9 mouse cellular contexts compared by ENCODE assay signal in genomic region chr2:167799629-167800387, GRCm38 (mm10).
DNase-seq lines count a peak whose midpoint lies in the region; ATAC-seq and TF ChIP-seq lines count a peak whose summit lies in the region.
"Had no signal": no experiment of that assay in that cellular context is flagged by ENCODE, and none has a peak within 500 bp of the region (broad histone marks: within the 10 kb centered on the region; RNA-seq: fewer than 3 reads in every experiment).

No protein-coding gene starts in this region.

- H3K4me2 ChIP-seq in hindbrain, embryonic 11.5 days (replicated peaks; ENCODE audit: low read depth, low read length): no peak overlapping the region
- no peak overlapping the region for H3K4me2 ChIP-seq in lung, embryonic 15.5 days

- DNase-seq in left cerebral cortex, postnatal 14 days (ENCODE audit: low spot score in 2 of 2): peak; percentile 19 to 53
- DNase-seq in left cerebral cortex, adult 2 months (ENCODE audit: extremely low spot score in 1 of 2, low spot score in 2 of 2): no peak
- DNase-seq in hindbrain, embryonic 11.5 days (ENCODE audit: low spot score): peak; percentile 39
- no peak for DNase-seq in ovary, postnatal 14 days (ENCODE audit: low spot score)
- no peak for DNase-seq in spleen, postnatal 4 days (ENCODE audit: low spot score in 2 of 2)

- peak; percentile 55 for ATAC-seq in activated CD4-positive, CD25-positive, alpha-beta regulatory T cell, adult 4 months
- ATAC-seq in hindbrain, embryonic 11.5 days (ENCODE audit: low FRiP score): peak; percentile 72
- ATAC-seq in lung, embryonic 15.5 days (ENCODE audit: borderline replicate concordance, extremely low read depth, low FRiP score, low TSS enrichment): peak; percentile 57; the same call in 1 of the 2 replicates
- no peak for ATAC-seq in erythroid progenitor cell, adult 5-6 weeks (replicated peaks; ENCODE audit: low FRiP score, poor library complexity, severe bottlenecking)

- no peaks in the 10 kb centered on the region for H3K9me3 ChIP-seq in hindbrain, embryonic 11.5 days (ENCODE audit: control insufficient read depth, low read length)
- no peaks in the 10 kb centered on the region for H3K9me3 ChIP-seq in lung, embryonic 15.5 days

- H3K27me3 ChIP-seq in hindbrain, embryonic 11.5 days (ENCODE audit: control insufficient read depth, insufficient read depth, low read length): no peaks in the 10 kb centered on the region
- no peaks in the 10 kb centered on the region for H3K27me3 ChIP-seq in lung, embryonic 15.5 days

- H3K36me3 ChIP-seq in hindbrain, embryonic 11.5 days (ENCODE audit: control insufficient read depth, insufficient read depth, low read length): no peaks in the 10 kb centered on the region
- H3K36me3 ChIP-seq in lung, embryonic 15.5 days: no peaks in the 10 kb centered on the region

- 89% methylated on average over 5 of the region's 5 CpGs for WGBS in hindbrain, embryonic 11.5 days
- WGBS in lung, embryonic 15.5 days: 82% methylated on average over 5 of the region's 5 CpGs

- no peaks in the 10 kb centered on the region for H3K4me1 ChIP-seq in hindbrain, embryonic 11.5 days (replicated peaks; ENCODE audit: control insufficient read depth, insufficient read depth, low read length)
- peaks cover 34% of the 10 kb centered on the region for H3K4me1 ChIP-seq in lung, embryonic 15.5 days

- no peak for TF ChIP-seq CTCF in left cerebral cortex, adult 2 months (IDR thresholded peaks at IDR 0.05)

- no peak overlapping the region for H3K27ac ChIP-seq in left cerebral cortex, adult 2 months
- H3K27ac ChIP-seq in hindbrain, embryonic 11.5 days (ENCODE audit: low read depth, low read length): no peak overlapping the region
- 0 out of 2 replicates have a peak overlapping the region, but pooled peaks have one; percentile 9 for H3K27ac ChIP-seq in lung, embryonic 15.5 days

- H3K4me3 ChIP-seq in left cerebral cortex, adult 2 months: no peak overlapping the region
- no peak overlapping the region for H3K4me3 ChIP-seq in hindbrain, embryonic 11.5 days (ENCODE audit: low read depth, low read length)
- no peak overlapping the region for H3K4me3 ChIP-seq in lung, embryonic 15.5 days
- H3K4me3 ChIP-seq: erythroblast, embryonic 14.5 days had no signal

- H3K9ac ChIP-seq in hindbrain, embryonic 11.5 days (ENCODE audit: low read depth, low read length): no peak overlapping the region
- no peak overlapping the region for H3K9ac ChIP-seq in lung, embryonic 15.5 days

- intact Hi-C loops in left cerebral cortex, postnatal 14 days (cut with DNase I): no loop called here
- intact Hi-C loops in left cerebral cortex, adult 2 months (cut with DNase I): no loop called here

Comparison
In these comparisons a context has a peak if more than half of its experiments do, and no peak if none do; other contexts are left out.
1. DNase-seq: peak in left cerebral cortex, postnatal 14 days (2 of 2) and hindbrain, embryonic 11.5 days (single experiment); none in left cerebral cortex, adult 2 months (0 of 2), ovary, postnatal 14 days (single experiment) and spleen, postnatal 4 days (0 of 2).